Mouse (Mus musculus): ENCODE measurements at regions not wholly inside any gene's neighbourhood (a gene's known extent, or its start where the extent isn't known, plus 50 kb on each side); places are given as distances from the start of the nearest gene placed in this dataset.

GRCm38 (mm10) chr19:56668991-56669390 lies 53.0 kb upstream of the Adrb1 start:
- ATAC-seq (ENCODE audit: low FRiP score) (no peak), DNase-seq (ENCODE audit: low spot score) (no peak)
- Histone ChIP-seq H3K9me3 (ENCODE audit: control insufficient read depth, low read length) (no peaks in the 10 kb centered on the region), H3K9ac (ENCODE audit: low read depth, low read length) (no peak overlapping the region), H3K4me2 (replicated peaks; ENCODE audit: low read depth, low read length) (no peak overlapping the region), H3K36me3 (ENCODE audit: control insufficient read depth, insufficient read depth, low read length) (no peaks in the 10 kb centered on the region), H3K27me3 (ENCODE audit: control insufficient read depth, insufficient read depth, low read length) (no peaks in the 10 kb centered on the region), H3K4me3 (ENCODE audit: low read depth, low read length) (no peak overlapping the region), H3K4me1 (replicated peaks; ENCODE audit: control insufficient read depth, insufficient read depth, low read length) (no peaks in the 10 kb centered on the region; the same call in 1 of the 2 replicates), H3K27ac (ENCODE audit: low read depth, low read length) (no peak overlapping the region)
- 72% methylated on average over 7 of the region's 7 CpGs for WGBS

GRCm38 (mm10) chr19:56669468-56669867 lies 52.5 kb upstream of the Adrb1 start:
- H3K36me3 ChIP-seq (ENCODE audit: control insufficient read depth, insufficient read depth, low read length): no peaks in the 10 kb centered on the region
- H3K4me3 ChIP-seq (ENCODE audit: low read depth, low read length): no peak overlapping the region
- ATAC-seq (ENCODE audit: low FRiP score) (no peak), DNase-seq (ENCODE audit: low spot score) (no peak)
- no peaks in the 10 kb centered on the region for H3K9me3 ChIP-seq (ENCODE audit: control insufficient read depth, low read length)
- 67% methylated on average over 7 of the region's 7 CpGs for WGBS
- H3K4me1 ChIP-seq (replicated peaks; ENCODE audit: control insufficient read depth, insufficient read depth, low read length): no peaks in the 10 kb centered on the region
- no peaks in the 10 kb centered on the region for H3K27me3 ChIP-seq (ENCODE audit: control insufficient read depth, insufficient read depth, low read length)
- H3K27ac ChIP-seq (ENCODE audit: low read depth, low read length): no peak overlapping the region
- H3K4me2 ChIP-seq (replicated peaks; ENCODE audit: low read depth, low read length): no peak overlapping the region
- H3K9ac ChIP-seq (ENCODE audit: low read depth, low read length): no peak overlapping the region

All from hindbrain, embryonic 11.5 days (tissue).